Mouse (Mus musculus) stomach, postnatal 0 days (tissue): Measurements from ENCODE around the gene Fcgrt. TPM values are rescaled to one million over a fixed set of nuclear protein-coding genes. Genes with fewer than 3 reads are reported as not detected.

Experiments used
- ATAC-seq: fragments of 200-750 bp; cut with Nextera tagmentation; 2 replicates; pipeline ENCODE4 v1.8.0; 2017; ENCODE audit not compliant: low FRiP score, low TSS enrichment
- DNase-seq: peaks from one replicate; pipeline ENCODE4 v3.0.0-alpha.2; 2016; ENCODE audit warnings: low spot score
- H3K27ac ChIP-seq: fragments of 300-500 bp; sonication (generic); replicated peaks from 2 replicates; pipeline ENCODE4 v1.5.1; 2014; ENCODE audit warnings: mild to moderate bottlenecking, control low read depth
- H3K27me3 ChIP-seq: fragments of 300-500 bp; sonication (generic); 2 replicates; pipeline ENCODE4 v1.6.1; 2014; ENCODE audit warnings: low read length; ENCODE audit not compliant: control insufficient read depth, insufficient read depth
- H3K36me3 ChIP-seq: fragments of 300-500 bp; sonication (generic); 2 replicates; pipeline ENCODE4 v1.6.1; 2014; ENCODE audit warnings: low read length, mixed read lengths; ENCODE audit not compliant: control insufficient read depth, insufficient read depth
- H3K4me1 ChIP-seq: fragments of 300-500 bp; sonication (generic); replicated peaks from 2 replicates; pipeline ENCODE4 v1.6.1; 2014; ENCODE audit warnings: antibody characterized with exemption; ENCODE audit not compliant: control insufficient read depth, insufficient read depth
- H3K4me2 ChIP-seq: fragments of 300-500 bp; sonication (generic); replicated peaks from 2 replicates; pipeline ENCODE4 v1.6.1; 2014; ENCODE audit warnings: low read depth, mild to moderate bottlenecking, control low read depth, moderate library complexity
- H3K4me3 ChIP-seq: fragments of 300-500 bp; sonication (generic); 2 replicates; pipeline ENCODE4 v1.5.1; 2014; ENCODE audit warnings: low read depth, low read length, control low read depth
- H3K9ac ChIP-seq: fragments of 300-500 bp; sonication (generic); 2 replicates; pipeline ENCODE4 v1.6.1; 2014; ENCODE audit warnings: mild to moderate bottlenecking, low read length, control low read depth, mixed read lengths
- H3K9me3 ChIP-seq: fragments of 300-500 bp; sonication (generic); 2 replicates; pipeline ENCODE4 v1.6.1; 2016; ENCODE audit warnings: low read length; ENCODE audit not compliant: control insufficient read depth
- CTCF ChIP-seq: IDR thresholded peaks from 2 replicates; pipeline ENCODE4 v1.5.1; 2016; ENCODE audit warnings: antibody characterized with exemption, low read depth, mild to moderate bottlenecking, moderate library complexity
- EP300 ChIP-seq: optimal IDR thresholded peaks from 2 replicates; pipeline ENCODE3; 2016; ENCODE audit warnings: antibody characterized with exemption
- WGBS: fragments of 180-500 bp; shearing (Covaris S2); extraction: QIAGEN DNeasy Blood & Tissue Kit; methylation state at CpG from one replicate; pipeline ENCODE4 v1.1.7; 2014; 5-methylcytosine and 5-hydroxymethylcytosine counted together
- polyA plus RNA-seq: library from polyadenylated mRNA; unstranded; fragments of >200 nt; fragmentation: Nextera tagmentation; extraction: Ambion mirVana; gene quantifications from 2 replicates; pipeline ENCODE4 v1.2.1, GENCODE M21; 2015

The Fcgrt gene
- polyA plus RNA-seq, 1 experiment from 2014 or later: 76.1 TPM

GRCm38 (mm10) chr7:45121404-45121803, 17.8 kb upstream of the Fcgrt start:
- ATAC-seq (no peak), DNase-seq (no peak)
- Histone ChIP-seq H3K4me3 (no peak overlapping the region), H3K9me3 (no peaks in the 10 kb centered on the region), H3K9ac (no peak overlapping the region; the same call in 1 of the 2 replicates), H3K27me3 (no peaks in the 10 kb centered on the region), H3K27ac (peak overlapping the region; percentile 56), H3K36me3 (peaks cover 22% of the 10 kb centered on the region), H3K4me1 (0 out of 2 replicates have a peak, but pooled peaks cover 3% of the 10 kb centered on the region), H3K4me2 (no peak overlapping the region)
- no peak for TF ChIP-seq CTCF
- no peak for TF ChIP-seq EP300
- WGBS: 45% methylated on average over 8 of the region's 8 CpGs

- no peak for TF ChIP-seq EP300
- TF ChIP-seq CTCF: no peak
Measured at GRCm38 (mm10) chr7:45119780-45120709, 16.4 kb upstream of the Fcgrt start.

GRCm38 (mm10) chr7:45118336-45118735, 14.7 kb upstream of the Fcgrt start:
- H3K4me1 ChIP-seq: 0 out of 2 replicates have a peak, but pooled peaks cover 3% of the 10 kb centered on the region
- H3K27me3 ChIP-seq: no peaks in the 10 kb centered on the region
- TF ChIP-seq EP300 (no peak), CTCF (no peak)
- H3K9ac ChIP-seq: no peak overlapping the region
- DNase-seq: no peak
- peaks cover 18% of the 10 kb centered on the region; the same call in 1 of the 2 replicates for H3K36me3 ChIP-seq
- no peak overlapping the region for H3K27ac ChIP-seq
- WGBS: 73% methylated on average over 6 of the region's 6 CpGs
- H3K4me2 ChIP-seq: no peak overlapping the region
- no peak for ATAC-seq
- H3K4me3 ChIP-seq: no peak overlapping the region
- H3K9me3 ChIP-seq: no peaks in the 10 kb centered on the region

More at GRCm38 (mm10) chr7:45119780-45120709, 16.4 kb upstream of the Fcgrt start:
- Histone ChIP-seq H3K36me3 (peaks cover 18% of the 10 kb centered on the region; the same call in 1 of the 2 replicates), H3K4me3 (no peak overlapping the region), H3K4me2 (no peak overlapping the region), H3K9me3 (no peaks in the 10 kb centered on the region), H3K9ac (no peak overlapping the region), H3K27me3 (no peaks in the 10 kb centered on the region), H3K27ac (no peak overlapping the region), H3K4me1 (0 out of 2 replicates have a peak, but pooled peaks cover 3% of the 10 kb centered on the region)
- whole genome bisulfite sequencing: 73% methylated on average over 5 of the region's 5 CpGs
- ATAC-seq: no peak
- no peak for DNase-seq

- ATAC-seq (no peak), DNase-seq (no peak)
- Histone ChIP-seq H3K9ac (peak overlapping the region; percentile 35; the same call in 1 of the 2 replicates), H3K27me3 (no peaks in the 10 kb centered on the region), H3K4me3 (no peak overlapping the region), H3K36me3 (peaks cover 18% of the 10 kb centered on the region; the same call in 1 of the 2 replicates), H3K4me1 (no peaks in the 10 kb centered on the region), H3K27ac (no peak overlapping the region; the same call in 1 of the 2 replicates), H3K9me3 (no peaks in the 10 kb centered on the region), H3K4me2 (no peak overlapping the region)
- TF ChIP-seq EP300 (no peak), CTCF (no peak)
- WGBS: 74% methylated on average over 8 of the region's 8 CpGs
Measured at GRCm38 (mm10) chr7:45117566-45117965, 13.9 kb upstream of the Fcgrt start.

- Histone ChIP-seq H3K27ac (no peak overlapping the region), H3K36me3 (no peaks in the 10 kb centered on the region), H3K4me2 (no peak overlapping the region), H3K4me3 (no peak overlapping the region), H3K4me1 (no peaks in the 10 kb centered on the region), H3K27me3 (no peaks in the 10 kb centered on the region), H3K9me3 (no peaks in the 10 kb centered on the region), H3K9ac (no peak overlapping the region)
- 61% methylated on average over 2 of the region's 2 CpGs for WGBS
- ATAC-seq (no peak), DNase-seq (no peak)
- TF ChIP-seq EP300: no peak
- TF ChIP-seq CTCF: no peak
Measured at GRCm38 (mm10) chr7:45113476-45113875, 9.8 kb upstream of the Fcgrt start.

GRCm38 (mm10) chr7:45112529-45112928, 8.9 kb upstream of the Fcgrt start:
- WGBS: 51% methylated on average over 3 of the region's 3 CpGs
- no peak for ATAC-seq
- TF ChIP-seq CTCF (no peak), EP300 (no peak)

More at GRCm38 (mm10) chr7:45112529-45112928, 8.9 kb upstream of the Fcgrt start:
- no peaks in the 10 kb centered on the region for H3K4me1 ChIP-seq
- DNase-seq: no peak
- H3K9me3 ChIP-seq: no peaks in the 10 kb centered on the region
- H3K36me3 ChIP-seq: no peaks in the 10 kb centered on the region
- H3K9ac ChIP-seq: no peak overlapping the region
- no peak overlapping the region for H3K4me2 ChIP-seq
- no peaks in the 10 kb centered on the region for H3K27me3 ChIP-seq
- H3K27ac ChIP-seq: no peak overlapping the region
- no peak overlapping the region for H3K4me3 ChIP-seq
